Mouse (Mus musculus) spleen, postnatal 14 days (tissue): ENCODE data around the gene Prrc2b.

Experiments
- DNase-seq, 2 experiments: peaks; one replicate each; pipeline ENCODE4 v3.0.0; 2021 to 2022; ENCODE audit warnings: low spot score in 2 of 2

Prrc2b gene

DNA sequence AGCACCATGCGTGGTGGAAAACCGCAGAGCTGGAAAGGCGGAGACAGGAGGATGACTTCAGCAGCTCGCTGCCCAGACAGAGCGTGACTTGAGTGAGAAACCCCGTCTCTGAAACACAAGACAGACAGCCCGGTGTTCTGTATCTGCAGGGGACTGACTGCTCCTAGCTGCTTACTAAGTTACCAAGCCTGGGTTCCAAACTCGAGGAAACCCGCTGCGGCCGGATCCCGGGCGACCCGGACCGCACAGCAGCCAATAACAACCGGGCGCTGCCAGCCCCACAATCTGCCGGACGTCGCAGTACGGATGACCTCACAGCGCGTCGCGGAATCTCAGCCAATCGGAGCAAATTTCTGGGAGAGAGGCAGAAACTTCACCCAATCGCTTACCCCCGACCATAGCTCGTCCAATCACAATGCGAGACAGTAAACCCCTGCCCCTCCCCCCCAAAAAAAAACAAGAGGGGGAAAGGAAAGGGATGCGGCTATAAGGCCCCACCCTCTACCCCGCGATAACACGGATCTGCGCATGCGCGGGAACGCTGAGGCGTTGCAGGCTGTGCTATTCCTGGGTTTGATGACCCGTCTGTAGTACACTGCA is 13.1 kb upstream of the Prrc2b start:
- peak; percentile 95 to 97 for DNase-seq

DNA sequence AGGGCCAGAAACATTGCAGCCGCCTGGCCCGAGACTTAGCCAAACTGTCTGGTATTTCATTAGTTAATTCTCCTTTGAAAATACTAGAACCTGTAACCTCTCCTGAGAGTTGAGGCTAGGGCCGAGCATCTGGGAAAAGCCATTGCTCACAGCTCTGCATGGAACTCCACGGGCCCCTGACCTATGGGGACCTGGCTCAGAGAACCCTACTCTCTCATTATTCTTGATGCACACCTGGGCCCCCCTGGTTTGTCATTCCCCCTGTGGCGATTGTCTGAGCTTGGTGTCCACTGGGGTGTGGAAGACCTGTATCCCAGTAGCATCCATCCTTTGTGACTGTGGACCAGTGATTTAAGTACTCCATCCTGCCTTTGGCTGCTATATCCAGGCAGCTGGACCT is 11.5 kb upstream of the Prrc2b start:
- no peak for DNase-seq

DNA sequence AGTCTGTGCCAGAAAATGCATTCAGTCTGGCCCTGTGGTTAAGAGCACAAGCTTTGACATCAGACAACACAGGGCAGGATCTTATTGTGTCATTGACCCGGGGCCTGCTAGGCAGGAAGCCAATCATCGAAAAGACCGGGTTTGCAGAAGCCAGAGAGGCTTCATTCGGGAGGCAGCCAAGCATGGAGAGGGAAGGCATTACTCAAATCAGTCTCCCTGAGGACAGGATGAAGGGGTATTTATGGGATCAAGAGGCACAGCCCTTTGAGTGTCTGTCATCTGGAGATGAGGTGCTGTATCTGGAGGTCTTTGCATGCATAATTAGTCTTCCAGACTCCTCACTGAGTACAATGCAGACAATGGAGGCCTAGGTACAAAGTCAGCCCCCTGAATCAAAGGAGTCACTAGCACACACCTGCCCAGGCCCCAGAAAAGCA is 10.4 kb upstream of the Prrc2b start:
- no peak for DNase-seq

DNA sequence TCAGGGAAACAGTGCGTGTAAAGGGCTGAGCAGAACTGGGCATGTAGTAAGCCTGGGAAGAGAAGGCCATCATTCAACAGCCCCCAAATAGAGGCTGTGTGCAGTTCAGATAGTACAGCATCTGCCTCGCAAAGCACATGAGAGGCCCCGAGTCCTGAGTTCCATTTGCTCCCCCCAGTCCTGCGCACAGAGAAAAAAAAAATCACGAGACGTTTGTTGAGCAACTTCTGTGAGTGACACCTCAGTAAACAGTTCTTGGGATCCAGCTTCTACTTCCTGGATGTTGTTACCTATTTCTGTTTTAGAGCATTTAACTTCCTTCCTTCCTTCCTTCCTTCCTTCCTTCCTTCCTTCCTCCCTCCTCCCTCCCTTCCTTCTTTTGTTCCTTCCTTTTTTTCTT is 9.3 kb upstream of the Prrc2b start:
- DNase-seq: no peak

DNA sequence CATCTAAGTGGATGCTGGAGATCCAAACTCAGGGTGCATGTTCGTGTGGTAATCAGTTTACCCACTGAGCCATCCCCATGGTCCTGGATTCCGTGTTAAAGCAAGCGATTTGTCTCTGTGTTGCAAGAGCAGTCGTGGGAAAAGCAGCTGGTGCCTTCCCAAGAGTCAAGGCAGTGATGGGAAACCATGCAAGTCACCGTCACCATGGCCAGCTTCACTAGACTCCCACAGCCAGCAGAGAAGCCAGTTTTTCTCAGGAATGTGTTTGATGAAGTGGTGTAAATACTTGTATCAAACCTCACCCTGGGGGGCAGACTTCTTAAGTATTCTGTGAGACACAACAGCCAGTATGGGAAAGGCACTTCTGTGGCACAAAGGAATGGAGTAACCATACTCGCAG is 8.5 kb upstream of the Prrc2b start:
- DNase-seq: no peak

DNA sequence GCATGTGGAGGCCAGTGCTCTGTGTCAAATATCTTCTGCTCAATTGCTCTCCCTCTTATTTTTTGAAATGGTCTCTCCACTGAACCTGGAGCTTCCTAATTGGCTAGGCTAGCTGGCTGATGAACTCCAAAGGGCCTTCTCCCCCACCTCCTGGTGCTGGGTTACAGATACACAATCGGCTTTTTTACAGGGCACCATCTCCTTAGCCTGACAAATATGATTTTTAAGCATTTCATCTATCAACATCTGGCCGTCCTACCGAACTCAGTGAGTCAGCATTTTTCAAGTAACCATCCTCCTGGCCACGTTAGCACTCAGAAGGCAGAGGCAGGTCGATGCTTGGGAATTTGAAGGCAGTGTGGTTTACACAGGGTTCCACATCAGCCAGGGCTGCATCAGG is 6.2 kb upstream of the Prrc2b start:
- no peak for DNase-seq

DNA sequence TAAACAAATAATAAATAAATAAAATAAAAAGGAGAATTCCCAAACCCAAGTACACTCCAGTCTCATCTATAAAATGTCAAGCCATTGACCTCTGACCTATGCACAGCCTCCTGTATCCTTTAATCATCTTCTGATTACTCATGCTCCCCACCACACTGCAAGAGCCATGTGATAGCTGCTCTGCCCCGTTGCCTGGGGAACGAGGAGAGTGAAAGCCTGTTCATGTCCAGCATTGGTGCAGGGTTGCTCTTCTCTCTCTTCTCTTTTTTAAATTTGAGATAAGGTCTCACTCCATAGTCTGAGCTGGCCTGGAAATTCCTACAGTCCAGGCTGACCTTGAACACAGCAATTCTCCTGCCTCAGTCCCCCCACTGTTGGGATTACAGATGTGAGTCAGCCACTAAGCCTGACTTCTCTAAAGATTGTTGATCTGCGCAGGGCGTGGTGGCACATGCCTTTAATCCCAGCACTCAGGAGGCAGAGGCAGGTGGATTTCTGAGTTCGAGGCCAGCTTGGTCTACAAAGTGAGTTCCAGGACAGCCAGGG is 4.2 kb upstream of the Prrc2b start:
- no peak for DNase-seq

DNA sequence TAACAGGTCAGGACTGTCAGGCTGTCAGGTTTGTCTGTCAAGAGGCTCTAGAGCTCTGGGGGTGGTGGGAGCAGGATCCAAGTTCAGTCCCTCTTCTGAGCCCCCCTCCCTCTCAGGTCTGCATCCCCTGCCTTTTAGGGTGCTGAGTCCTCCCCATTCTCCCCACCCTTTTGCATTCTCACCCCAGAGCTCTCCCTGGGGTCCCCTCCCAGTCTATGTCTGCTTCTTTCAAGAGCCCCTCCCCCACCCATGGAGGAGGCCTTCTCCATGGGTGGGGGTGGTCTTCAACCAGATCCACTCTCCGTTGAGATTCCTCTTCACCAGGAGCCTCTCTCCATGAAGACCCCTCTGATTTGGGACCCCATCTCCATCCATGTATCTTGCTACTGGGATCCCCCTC is 747 bp upstream of the Prrc2b start:
- no peak for DNase-seq

DNA sequence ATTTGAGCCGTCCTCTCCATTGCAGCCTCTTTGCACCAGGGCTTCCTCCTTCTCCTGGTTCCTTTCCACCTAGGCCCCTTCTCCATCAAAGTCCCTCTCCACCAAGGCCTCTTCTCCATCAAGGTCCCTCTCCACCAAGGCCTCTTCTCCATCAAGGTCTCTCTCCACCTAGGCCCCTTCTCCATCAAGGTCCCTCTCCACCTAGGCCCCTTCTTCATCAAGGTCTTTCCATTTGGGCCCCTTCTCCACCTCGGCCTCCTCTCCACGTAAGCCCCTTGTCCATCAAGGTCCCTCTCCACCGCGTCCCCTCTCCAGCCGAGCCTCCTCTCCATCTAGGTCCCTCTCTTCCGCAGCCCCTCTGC is 339 bp upstream of the Prrc2b start:
- DNase-seq: no peak

DNA sequence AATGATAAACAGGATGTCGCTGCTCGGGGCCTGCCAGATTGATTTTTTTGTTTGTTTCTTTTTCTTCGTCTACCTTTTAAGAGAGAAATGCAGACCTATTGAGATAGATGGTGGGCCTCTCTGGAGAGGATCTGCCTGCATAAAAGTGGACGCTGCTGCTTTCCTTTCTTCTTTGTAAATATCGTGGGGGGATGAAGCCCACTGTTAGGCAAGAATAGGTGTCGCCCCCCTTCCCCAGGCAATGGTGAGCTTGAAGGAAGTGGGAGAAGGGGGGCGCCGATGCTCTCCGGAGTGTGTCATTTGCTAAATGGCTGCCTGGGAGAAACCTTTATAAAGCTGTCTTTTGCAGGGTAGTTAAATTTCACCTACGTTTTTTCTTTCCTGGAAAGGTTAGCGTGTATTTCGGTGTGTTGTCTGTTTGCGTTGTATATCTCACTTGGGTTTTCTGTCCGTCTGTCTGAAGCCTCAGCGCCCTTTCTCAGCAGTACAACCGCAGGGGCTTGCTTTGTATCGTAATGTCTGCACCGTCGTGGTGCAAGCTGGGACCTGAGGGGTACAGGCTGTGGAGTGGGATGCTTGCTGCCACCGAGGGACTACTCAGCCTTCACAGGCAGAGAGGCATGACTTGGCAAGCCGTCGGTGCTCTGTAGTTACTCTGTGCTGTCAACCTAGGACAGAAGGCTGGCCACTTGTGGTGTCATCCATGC is 931 bp downstream of the Prrc2b start:
- no peak for DNase-seq

DNA sequence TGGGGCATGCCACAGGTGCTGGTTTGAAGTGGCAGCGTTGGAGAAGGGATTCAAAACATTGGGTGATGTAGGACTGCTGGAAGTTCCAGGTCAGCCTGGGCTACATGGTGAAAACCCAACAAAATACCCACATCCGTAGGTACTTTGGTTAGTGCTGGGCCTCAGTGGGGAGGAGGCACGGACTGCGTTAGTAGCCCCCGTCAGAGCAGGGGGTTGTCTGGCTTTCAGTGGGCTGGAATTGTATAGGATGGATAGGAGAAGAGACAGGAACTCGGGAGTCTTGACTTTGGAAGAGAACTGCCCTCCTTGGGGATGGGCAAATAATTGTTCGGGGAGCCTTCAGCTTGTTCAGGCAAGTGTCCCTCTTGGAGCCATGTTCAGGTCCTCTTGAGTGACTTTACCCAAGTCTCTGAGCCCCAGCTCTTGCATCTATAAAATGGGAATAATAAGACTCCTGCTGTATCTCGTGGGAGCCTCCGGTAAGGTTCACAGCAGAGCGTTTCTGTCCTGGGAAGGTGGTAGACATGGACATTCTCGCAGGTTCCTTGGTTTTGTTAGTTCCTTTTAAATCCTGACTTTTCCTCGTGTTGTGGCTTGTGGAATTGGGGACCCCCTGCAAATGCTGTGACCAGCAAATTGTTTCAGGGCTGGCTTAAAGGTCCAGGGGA is 1.6 kb downstream of the Prrc2b start:
- no peak for DNase-seq

DNA sequence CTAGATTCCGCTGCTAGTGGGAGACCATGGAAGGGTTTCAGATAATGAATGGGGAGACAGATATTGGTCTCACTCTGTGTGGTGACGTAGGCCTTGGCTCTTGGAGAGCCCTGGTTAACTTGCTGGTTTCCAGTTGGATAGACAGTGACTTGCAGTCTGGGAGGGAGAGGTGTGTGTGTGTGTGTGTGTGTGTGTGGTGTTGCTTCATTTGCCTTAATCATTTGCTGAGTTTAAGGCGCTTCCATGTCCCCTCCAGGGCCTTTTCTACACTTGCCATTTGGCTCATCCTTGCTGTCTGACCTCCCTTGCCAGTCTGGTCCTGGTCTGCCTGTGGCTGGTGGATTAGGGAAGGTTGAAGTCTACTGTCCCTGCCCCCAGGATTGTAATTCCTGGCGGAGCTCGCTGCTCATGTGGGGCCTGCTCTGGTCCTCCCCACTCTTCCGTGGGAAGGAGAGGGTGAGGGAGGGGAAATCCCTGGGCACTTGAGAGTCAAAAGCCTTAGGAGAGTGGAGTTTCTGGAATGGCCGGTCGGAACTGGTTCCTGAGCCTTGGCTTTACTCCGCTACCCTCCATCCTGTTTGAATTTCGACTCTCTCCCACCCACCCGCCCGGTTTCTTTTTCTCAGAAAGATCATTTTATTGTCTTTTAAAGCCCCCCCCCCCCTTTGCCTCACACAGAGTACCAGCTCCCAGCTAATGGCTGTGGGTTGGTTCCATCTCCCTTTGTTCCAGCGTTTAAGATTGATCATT is 2.3 kb downstream of the Prrc2b start:
- no peak for DNase-seq

DNA sequence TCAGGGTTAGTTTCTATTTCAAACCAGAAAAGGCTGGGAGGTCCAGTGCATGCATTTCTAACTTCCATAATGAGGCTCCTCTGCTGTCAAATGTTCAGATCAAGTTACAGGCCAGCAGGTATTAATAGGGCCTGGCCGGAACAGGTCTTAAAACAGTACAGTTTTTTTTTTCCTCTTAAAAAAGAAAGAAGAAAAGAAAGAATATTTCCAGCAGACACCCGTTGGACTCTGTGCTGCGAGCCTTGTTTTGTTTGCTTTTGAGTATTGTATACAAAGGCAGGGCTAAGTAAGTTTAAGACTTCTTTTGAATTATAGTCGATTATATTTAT is 2.9 kb downstream of the Prrc2b start:
- DNase-seq: no peak

DNA sequence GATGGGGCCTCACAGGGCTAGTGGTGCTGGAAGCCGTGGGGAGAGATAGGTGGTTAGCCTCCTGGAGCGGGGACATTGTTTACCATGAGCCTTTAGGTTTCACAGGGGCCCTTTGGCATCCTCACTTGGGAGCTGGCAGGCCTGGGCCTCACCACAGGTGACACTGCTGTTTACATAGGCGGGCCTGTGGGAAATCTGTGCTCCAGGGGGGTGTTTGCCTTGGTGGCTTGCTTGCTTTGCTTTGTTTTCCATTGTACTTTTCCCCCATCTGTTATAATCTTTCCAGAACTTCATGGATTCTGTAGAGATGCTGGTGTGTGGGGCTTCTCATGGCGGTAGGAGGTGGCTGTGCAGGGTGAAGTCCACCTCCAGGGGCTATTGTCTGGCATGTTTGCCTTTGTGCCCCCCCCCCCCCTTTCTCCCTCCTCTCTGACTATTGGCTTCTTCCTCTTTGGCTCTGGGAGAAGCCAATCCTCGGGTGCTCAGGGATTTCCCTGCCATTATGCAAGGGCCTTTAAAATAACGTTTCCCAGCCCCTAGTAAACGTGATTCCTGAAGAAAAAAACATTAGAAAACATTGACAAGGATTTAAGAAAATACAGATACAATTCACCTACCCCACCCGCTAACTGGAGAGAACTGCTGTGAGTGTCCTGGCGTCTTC is 3.6 kb downstream of the Prrc2b start:
- DNase-seq: no peak

DNA sequence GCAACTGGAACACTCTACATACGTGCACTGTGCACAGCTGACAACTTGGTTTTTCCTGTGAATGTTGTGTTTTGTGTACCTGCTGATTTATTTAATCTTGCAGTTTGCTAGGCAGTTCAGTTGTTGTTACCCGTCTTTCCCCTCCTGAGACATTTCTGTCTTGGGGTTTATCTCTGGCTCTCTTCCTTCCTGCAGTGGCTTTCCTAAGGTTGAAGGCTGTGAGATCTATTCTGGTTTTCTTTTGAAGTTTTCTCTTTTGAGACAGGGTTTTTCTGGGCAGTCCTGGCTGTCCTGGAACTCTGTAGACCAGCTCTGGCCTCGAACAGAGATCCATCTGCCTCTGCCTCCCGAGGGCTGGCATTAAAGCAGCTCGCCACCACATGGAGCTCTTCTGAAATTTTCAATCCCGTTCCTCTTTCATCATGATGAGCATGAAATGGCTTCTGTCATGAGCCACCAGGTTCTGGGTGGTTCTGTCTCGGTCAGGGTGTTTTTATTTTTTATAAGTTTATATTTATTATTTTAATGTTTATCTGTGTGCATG is 4.2 kb downstream of the Prrc2b start:
- no peak for DNase-seq

DNA sequence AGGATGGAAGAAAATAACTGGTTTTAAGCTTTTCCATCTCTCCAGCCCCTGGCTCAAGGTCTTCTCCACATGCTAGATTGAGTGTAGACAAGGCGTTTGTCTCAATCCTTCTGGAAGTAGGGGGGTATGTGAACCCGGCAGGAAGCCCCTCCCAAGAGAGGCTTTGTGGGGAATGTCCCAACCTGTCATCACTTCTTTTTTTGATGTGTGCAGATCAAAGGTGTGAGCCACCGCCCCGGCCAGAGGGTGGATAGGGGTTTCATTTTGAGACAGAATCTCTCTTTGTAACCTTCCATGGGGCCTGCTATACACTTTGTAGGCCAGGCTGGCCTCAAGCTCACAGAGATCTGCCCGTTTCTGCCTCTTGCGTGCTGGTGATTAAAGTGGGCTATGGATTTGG is 4.7 kb downstream of the Prrc2b start:
- no peak for DNase-seq

DNA sequence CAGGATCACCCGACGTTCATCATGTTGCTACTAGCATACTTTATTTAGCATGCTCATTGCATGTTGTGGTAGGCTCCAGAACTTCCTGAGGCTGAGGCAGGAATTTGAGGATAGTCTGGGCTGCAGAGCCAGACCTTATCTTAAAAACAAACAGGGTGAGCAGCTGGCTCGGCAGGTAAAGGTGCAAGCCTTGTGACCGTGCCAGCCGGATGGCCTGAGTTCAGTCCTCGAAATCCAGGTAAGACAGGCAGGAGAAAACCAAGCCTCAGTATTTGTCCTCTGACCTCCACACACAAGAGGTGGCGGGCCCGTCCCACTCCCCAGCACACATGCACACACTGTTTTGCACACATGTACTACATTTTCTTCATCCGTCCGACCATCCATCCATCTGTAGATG is 5.8 kb downstream of the Prrc2b start:
- no peak for DNase-seq

DNA sequence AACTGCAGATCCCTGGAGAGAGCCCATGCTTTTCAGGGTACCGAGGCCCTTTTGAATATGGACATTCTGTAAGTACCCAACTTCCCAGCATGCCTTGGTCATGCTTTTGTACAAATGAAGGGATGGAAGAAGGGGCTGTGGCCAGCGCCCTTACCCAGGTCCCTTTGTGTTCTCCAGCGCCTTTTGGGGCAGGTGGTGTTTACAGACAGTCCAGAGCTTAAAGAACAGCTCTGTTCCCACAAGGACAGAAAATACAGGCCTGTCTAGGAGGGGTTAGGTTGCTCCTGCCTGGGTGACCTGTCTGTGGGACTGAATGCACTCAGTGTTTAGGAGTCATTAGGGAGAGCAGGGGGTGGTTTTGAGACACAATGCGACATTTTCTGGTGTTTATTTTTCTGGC is 6.4 kb downstream of the Prrc2b start:
- DNase-seq: no peak

DNA sequence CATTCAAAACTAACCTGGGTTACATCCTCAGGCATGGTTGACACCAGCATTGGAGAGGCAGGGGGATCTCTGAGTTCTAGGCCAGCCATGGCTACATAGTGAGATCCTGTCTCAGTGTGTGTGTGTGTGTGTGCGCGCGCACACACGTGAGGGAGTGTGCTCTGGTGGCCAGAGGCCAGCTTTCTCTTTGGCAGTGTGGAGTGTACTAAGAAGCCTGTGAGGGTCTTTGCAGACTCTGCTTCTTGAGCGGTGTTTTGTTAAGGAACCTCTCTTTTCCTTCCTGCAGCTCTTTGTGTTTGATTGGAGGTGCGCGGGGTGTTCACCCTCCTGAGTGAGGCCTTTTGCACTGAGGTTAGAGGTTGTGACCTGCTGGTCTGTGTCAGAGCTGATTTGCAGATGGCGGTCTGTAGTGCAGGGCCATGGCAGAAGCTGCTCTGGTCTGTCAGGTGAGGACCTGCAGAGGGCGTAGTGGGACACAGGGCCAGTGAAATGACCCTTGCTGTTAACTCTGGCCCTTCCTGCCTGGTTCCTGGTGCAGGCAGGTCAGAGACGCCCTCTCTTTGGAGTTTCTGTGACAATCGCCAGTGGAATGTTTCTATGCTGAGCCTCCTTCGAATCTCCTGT is 7.8 kb downstream of the Prrc2b start:
- no peak for DNase-seq

DNA sequence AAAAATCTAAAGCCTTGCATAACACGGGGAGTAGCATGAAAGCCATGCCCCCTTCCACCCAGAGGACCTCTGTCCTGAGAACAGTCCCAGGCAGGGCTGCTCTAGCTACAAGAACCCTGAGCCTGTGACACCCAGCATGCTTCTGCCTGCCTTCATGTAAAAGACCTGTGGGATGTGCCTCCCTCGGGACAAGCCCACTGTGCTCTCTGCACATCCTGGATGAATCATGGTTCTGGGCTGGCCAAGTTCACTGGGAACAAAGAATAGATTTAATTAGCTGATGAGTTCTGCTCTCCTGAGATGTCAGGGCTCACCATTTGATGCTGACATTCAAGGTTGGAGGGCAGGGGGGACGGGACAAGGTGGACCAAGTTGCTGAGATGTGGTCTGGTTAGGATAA is 9.6 kb downstream of the Prrc2b start:
- no peak for DNase-seq

DNA sequence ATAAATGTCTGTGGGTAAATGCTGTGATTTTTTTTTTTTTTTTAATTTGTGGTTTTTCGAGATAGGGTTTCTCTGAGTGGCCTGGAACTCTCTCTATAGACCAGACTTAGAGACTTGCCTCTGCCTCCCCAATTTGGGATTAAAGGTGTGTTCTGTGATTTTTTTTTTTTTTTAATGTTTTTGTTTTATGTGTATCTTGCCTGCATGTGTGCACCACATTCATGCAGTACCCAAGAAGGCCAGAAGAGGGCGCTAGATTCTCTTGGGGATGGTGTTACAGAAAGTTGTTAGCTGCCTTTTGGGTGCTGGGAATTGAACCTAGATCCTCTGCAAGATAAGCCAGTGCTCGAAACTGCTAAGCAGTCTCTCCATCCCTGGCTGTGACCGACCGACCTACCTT is 10.1 kb downstream of the Prrc2b start:
- peak in 1 of 2 experiments; percentile 20 for DNase-seq
